Mouse (Mus musculus): Measurements from ENCODE around the gene Dcpp2. TPM values are rescaled to one million over a fixed set of nuclear protein-coding genes. Genes with fewer than 3 reads are reported as not detected.
"Not testable (repeated sequence)": the region's sequence is repeated elsewhere in the genome, so short reads cannot be mapped to it uniquely, and the experiment has no call there.

Dcpp2 gene
- polyA plus RNA-seq, 1 experiment from 2014 or later, result not detected

DNA sequence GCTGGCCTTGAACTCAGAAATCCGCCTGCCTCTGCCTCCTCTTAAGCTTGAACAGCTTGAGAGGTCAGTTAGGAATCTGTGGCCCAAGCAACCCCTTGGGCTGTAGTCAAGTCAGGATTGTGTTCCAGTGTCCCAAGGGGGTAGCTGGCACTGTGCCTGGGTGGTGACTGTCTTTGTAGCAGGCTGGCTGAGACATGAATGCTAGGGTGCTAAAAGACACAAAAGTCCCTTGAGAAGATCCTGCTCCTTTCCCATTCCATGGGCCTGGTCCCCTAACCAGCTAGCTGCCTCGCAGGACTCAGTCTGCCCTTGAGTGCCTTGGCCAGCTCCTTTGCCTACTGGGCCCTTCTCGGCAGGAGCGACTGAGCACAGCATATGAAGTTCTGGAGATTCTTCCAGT is 17.8 kb upstream of the Dcpp2 start:
- H3K27me3 ChIP-seq (ENCODE audit: low read depth, poor library complexity, severe bottlenecking), result no peaks in the 10 kb centered on the region
- H3K4me3 ChIP-seq, result no peak overlapping the region
- DNase-seq (ENCODE audit: low spot score), result no peak
- H3K36me3 ChIP-seq, result no peaks in the 10 kb centered on the region
- no peaks in the 10 kb centered on the region for H3K4me1 ChIP-seq
- H3K9me3 ChIP-seq (replicated peaks), result no peaks in the 10 kb centered on the region
- WGBS, result 83% methylated on average over 4 of the region's 4 CpGs
- H3K27ac ChIP-seq (replicated peaks), result no peak overlapping the region

- H3K4me1 ChIP-seq, result no peaks in the 10 kb centered on the region
- no peak within 1 kb of the TSS for H3K27ac ChIP-seq (replicated peaks)
- no peak for DNase-seq (ENCODE audit: low spot score)
- 86% methylated on average over 15 of the region's 15 CpGs for WGBS
- H3K9me3 ChIP-seq (replicated peaks), result no peaks in the 10 kb centered on the region
- H3K36me3 ChIP-seq, result no peaks in the 10 kb centered on the region
- no peaks in the 10 kb centered on the region for H3K27me3 ChIP-seq (ENCODE audit: low read depth, poor library complexity, severe bottlenecking)
- H3K4me3 ChIP-seq, result no peak within 1 kb of the TSS
Observed at GRCm38 (mm10) chr17:23867756-23868155, 12.9 kb upstream of the Dcpp2 start, which contains the start of gene Prss21. Gene Prss21 (plus strand): TSS chr17:23868056.

DNA sequence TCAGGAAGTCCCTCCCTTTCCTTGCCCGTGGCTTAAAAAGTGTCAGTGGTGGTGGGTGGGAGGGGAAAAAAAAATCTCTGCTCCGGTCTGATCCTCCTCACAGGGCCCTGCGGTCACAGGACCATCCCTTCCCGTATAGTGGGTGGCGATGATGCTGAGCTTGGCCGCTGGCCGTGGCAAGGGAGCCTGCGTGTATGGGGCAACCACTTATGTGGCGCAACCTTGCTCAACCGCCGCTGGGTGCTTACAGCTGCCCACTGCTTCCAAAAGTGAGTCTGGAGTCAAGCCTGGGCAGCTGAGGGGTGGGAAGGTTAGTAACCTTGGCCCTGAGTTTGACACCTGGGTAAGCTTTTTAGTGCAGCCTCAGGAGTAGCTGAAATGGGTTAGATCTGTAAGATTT is 12.2 kb upstream of the Dcpp2 start:
- no peak for DNase-seq (ENCODE audit: low spot score)
- no peaks in the 10 kb centered on the region for H3K4me1 ChIP-seq
- H3K4me3 ChIP-seq, result no peak overlapping the region
- no peaks in the 10 kb centered on the region for H3K36me3 ChIP-seq
- H3K9me3 ChIP-seq (replicated peaks), result no peaks in the 10 kb centered on the region
- H3K27me3 ChIP-seq (ENCODE audit: low read depth, poor library complexity, severe bottlenecking), result no peaks in the 10 kb centered on the region
- no peak overlapping the region for H3K27ac ChIP-seq (replicated peaks)
- 87% methylated on average over 11 of the region's 11 CpGs for WGBS

GRCm38 (mm10) chr17:23873884-23874856 is 6.5 kb upstream of the Dcpp2 start:
- Histone ChIP-seq H3K4me3 (no peak overlapping the region), H3K9me3 (replicated peaks) (no peaks in the 10 kb centered on the region), H3K36me3 (no peaks in the 10 kb centered on the region), H3K27me3 (ENCODE audit: low read depth, poor library complexity, severe bottlenecking) (no peaks in the 10 kb centered on the region), H3K27ac (replicated peaks) (no peak overlapping the region; the same call in 1 of the 2 replicates), H3K4me1 (peaks cover 8% of the 10 kb centered on the region)
- DNase-seq (ENCODE audit: low spot score), result peak; percentile 62
- WGBS, result 55% methylated on average over 8 of the region's 8 CpGs

- no peaks in the 10 kb centered on the region for H3K27me3 ChIP-seq (ENCODE audit: low read depth, poor library complexity, severe bottlenecking)
- H3K36me3 ChIP-seq, result no peaks in the 10 kb centered on the region
- H3K27ac ChIP-seq (replicated peaks), result no peak overlapping the region
- no peak for DNase-seq (ENCODE audit: low spot score)
- H3K9me3 ChIP-seq (replicated peaks), result no peaks in the 10 kb centered on the region
- WGBS, result 66% methylated on average over 3 of the region's 3 CpGs
- peaks cover 8% of the 10 kb centered on the region for H3K4me1 ChIP-seq
- H3K4me3 ChIP-seq, result no peak overlapping the region
Observed at GRCm38 (mm10) chr17:23876741-23877140, 3.9 kb upstream of the Dcpp2 start.

DNA sequence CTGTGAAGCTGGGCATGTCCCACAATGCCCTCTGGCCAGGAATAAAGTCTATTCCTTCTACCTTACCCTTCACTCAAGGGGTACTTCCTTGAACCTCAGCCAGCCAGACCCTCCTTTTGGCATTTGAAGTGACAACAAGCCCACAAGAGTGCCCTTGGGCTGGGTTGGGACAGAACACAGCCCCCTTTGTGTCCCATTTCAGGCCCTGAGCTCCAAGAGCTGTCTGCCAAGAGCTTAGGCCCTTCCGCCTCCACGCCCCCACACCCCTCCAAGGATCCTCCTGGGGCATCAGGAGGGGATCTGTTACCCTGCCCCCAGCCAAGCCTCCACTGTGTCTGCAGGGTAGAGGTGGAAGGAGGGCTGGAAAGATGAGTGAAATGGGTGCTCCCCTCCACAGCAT is 3.5 kb upstream of the Dcpp2 start:
- 93% methylated on average over 2 of the region's 2 CpGs for WGBS
- no peak overlapping the region for H3K4me3 ChIP-seq
- no peaks in the 10 kb centered on the region for H3K9me3 ChIP-seq (replicated peaks)
- DNase-seq (ENCODE audit: low spot score), result no peak
- H3K27ac ChIP-seq (replicated peaks), result no peak overlapping the region
- H3K4me1 ChIP-seq, result peaks cover 8% of the 10 kb centered on the region
- no peaks in the 10 kb centered on the region for H3K27me3 ChIP-seq (ENCODE audit: low read depth, poor library complexity, severe bottlenecking)
- H3K36me3 ChIP-seq, result no peaks in the 10 kb centered on the region

GRCm38 (mm10) chr17:23917158-23917557 is 36.5 kb downstream of the Dcpp2 start, which contains the start of gene Dcpp3:
Gene Dcpp3 (plus strand): TSS chr17:23917458.
- H3K27me3 ChIP-seq (ENCODE audit: low read depth, poor library complexity, severe bottlenecking); H3K4me1 ChIP-seq; H3K36me3 ChIP-seq; DNase-seq (ENCODE audit: low spot score); H3K9me3 ChIP-seq (replicated peaks); H3K4me3 ChIP-seq; H3K27ac ChIP-seq (replicated peaks): not testable (repeated sequence)
- 83% methylated on average over 4 of the region's 4 CpGs for WGBS

GRCm38 (mm10) chr17:23924531-23925007 is 43.9 kb downstream of the Dcpp2 start:
- Histone ChIP-seq H3K27ac (replicated peaks) (peak overlapping the region; percentile 91), H3K4me1 (peaks cover 25% of the 10 kb centered on the region), H3K27me3 (ENCODE audit: low read depth, poor library complexity, severe bottlenecking) (peaks cover 6% of the 10 kb centered on the region; the same call in 1 of the 2 replicates), H3K4me3 (peak overlapping the region; percentile 62), H3K36me3 (no peaks in the 10 kb centered on the region), H3K9me3 (replicated peaks) (no peaks in the 10 kb centered on the region)
- under 1% methylated on average over 29 of the region's 29 CpGs for WGBS
- DNase-seq (ENCODE audit: low spot score), result peak; percentile 94

GRCm38 (mm10) chr17:23925090-23925493 is 44.4 kb downstream of the Dcpp2 start:
- Histone ChIP-seq H3K36me3 (no peaks in the 10 kb centered on the region), H3K9me3 (replicated peaks) (no peaks in the 10 kb centered on the region), H3K4me1 (peaks cover 25% of the 10 kb centered on the region), H3K27ac (replicated peaks) (peak overlapping the region; percentile 91), H3K27me3 (ENCODE audit: low read depth, poor library complexity, severe bottlenecking) (peaks cover 6% of the 10 kb centered on the region; the same call in 1 of the 2 replicates), H3K4me3 (peak overlapping the region; percentile 62)
- peak; percentile 71 for DNase-seq (ENCODE audit: low spot score)
- WGBS, result under 1% methylated on average over 14 of the region's 14 CpGs

- no peak for DNase-seq (ENCODE audit: low spot score)
- WGBS, result 84% methylated on average over 5 of the region's 5 CpGs
- no peak overlapping the region for H3K27ac ChIP-seq (replicated peaks)
- H3K9me3 ChIP-seq (replicated peaks), result no peaks in the 10 kb centered on the region
- H3K4me3 ChIP-seq, result no peak overlapping the region
- H3K36me3 ChIP-seq, result no peaks in the 10 kb centered on the region
- H3K27me3 ChIP-seq (ENCODE audit: low read depth, poor library complexity, severe bottlenecking), result peaks cover 6% of the 10 kb centered on the region; the same call in 1 of the 2 replicates
- H3K4me1 ChIP-seq, result peaks cover 7% of the 10 kb centered on the region; the same call in 1 of the 2 replicates
Observed at GRCm38 (mm10) chr17:23931157-23931556, 50.5 kb downstream of the Dcpp2 start.

DNA sequence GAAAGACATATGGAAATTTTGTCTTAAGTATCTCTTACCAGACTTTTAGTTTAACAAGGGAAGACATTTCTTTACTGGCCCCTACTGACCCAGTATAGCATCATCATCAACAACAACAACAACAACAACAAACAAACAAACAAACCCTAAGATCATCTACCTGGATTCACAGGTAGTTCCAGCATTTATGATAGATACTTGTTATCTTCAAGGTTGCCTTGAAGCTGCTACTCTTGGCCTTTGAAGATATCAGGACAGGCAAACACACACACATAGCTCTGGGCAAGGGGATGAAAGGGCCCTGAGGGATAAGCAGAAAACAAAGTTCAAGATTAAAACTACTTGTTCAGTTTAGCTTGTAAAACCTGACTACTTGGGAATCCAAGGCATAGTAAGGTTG is 60.7 kb downstream of the Dcpp2 start, which contains the start of gene Sbp:
TSS of gene Sbp (plus strand) at position 301 of the 400 bp plus-strand sequence.
- DNase-seq (ENCODE audit: low spot score), result no peak
- H3K4me3 ChIP-seq, result no peak within 1 kb of the TSS
- no peaks in the 10 kb centered on the region for H3K4me1 ChIP-seq
- H3K27me3 ChIP-seq (ENCODE audit: low read depth, poor library complexity, severe bottlenecking), result no peaks in the 10 kb centered on the region
- H3K9me3 ChIP-seq (replicated peaks), result no peaks in the 10 kb centered on the region
- no peaks in the 10 kb centered on the region for H3K36me3 ChIP-seq
- H3K27ac ChIP-seq (replicated peaks), result no peak within 1 kb of the TSS

GRCm38 (mm10) chr17:23947486-23947885 is 66.8 kb downstream of the Dcpp2 start:
- WGBS, result 90% methylated on average over 4 of the region's 4 CpGs
- H3K9me3 ChIP-seq (replicated peaks); H3K27ac ChIP-seq (replicated peaks); H3K4me1 ChIP-seq; H3K36me3 ChIP-seq; H3K4me3 ChIP-seq; H3K27me3 ChIP-seq (ENCODE audit: low read depth, poor library complexity, severe bottlenecking); DNase-seq (ENCODE audit: low spot score): not testable (repeated sequence)

- Histone ChIP-seq H3K27me3 (ENCODE audit: low read depth, poor library complexity, severe bottlenecking) (no peaks in the 10 kb centered on the region), H3K9me3 (replicated peaks) (no peaks in the 10 kb centered on the region), H3K4me1 (no peaks in the 10 kb centered on the region), H3K4me3 (no peak overlapping the region), H3K27ac (replicated peaks) (no peak overlapping the region), H3K36me3 (no peaks in the 10 kb centered on the region)
- no peak for DNase-seq (ENCODE audit: low spot score)
- 75% methylated on average over 2 of the region's 2 CpGs for WGBS
Observed at GRCm38 (mm10) chr17:23949068-23949467, 68.4 kb downstream of the Dcpp2 start.

Data from midbrain, embryonic 10.5 days (tissue).